Mouse (Mus musculus) heart, adult 2 months (tissue): ENCODE measurements around the gene Tubgcp5. TPM values are rescaled to one million over a fixed set of nuclear protein-coding genes. Genes with fewer than 3 reads are reported as not detected.
A peak's percentile ranks its signal among the peaks of the same experiment; 100 is the strongest.

Source experiments
- DNase-seq, 2 experiments: peaks; one replicate each; pipeline ENCODE4 v3.0.0; 2021
- H3K27ac ChIP-seq: fragments of 200-600 bp; 2 replicates; pipeline ENCODE4 v1.8.1; 2022
- H3K27me3 ChIP-seq: fragments of 200-500 bp; 2 replicates; pipeline ENCODE4 v1.6.1; 2012; ENCODE audit warnings: mild to moderate bottlenecking, low read length, inconsistent platforms, mixed read lengths; ENCODE audit not compliant: control insufficient read depth, insufficient read depth
- H3K36me3 ChIP-seq: fragments of 200-500 bp; 2 replicates; pipeline ENCODE4 v1.6.1; 2012; ENCODE audit warnings: low read length, inconsistent platforms; ENCODE audit not compliant: control insufficient read depth, insufficient read depth
- H3K4me1 ChIP-seq: fragments of 200-500 bp; 2 replicates; pipeline ENCODE4 v1.6.1; 2011; ENCODE audit warnings: low read length; ENCODE audit not compliant: control insufficient read depth, insufficient read depth
- H3K4me3 ChIP-seq: fragments of 200-600 bp; 2 replicates; pipeline ENCODE4 v1.8.1; 2022
- H3K79me2 ChIP-seq: fragments of 200-500 bp; replicated peaks from 2 replicates; pipeline ENCODE4 v1.6.1; 2012; ENCODE audit warnings: mild to moderate bottlenecking, inconsistent platforms, low read length, moderate library complexity, mixed read lengths; ENCODE audit not compliant: control insufficient read depth, insufficient read depth
- H3K9ac ChIP-seq: fragments of 200-500 bp; 2 replicates; pipeline ENCODE4 v1.6.1; 2012; ENCODE audit warnings: low read depth, mild to moderate bottlenecking, control low read depth, inconsistent platforms, low read length, mixed read lengths
- CTCF ChIP-seq: fragments of 200-600 bp; IDR thresholded peaks from 2 replicates; pipeline ENCODE4 v1.8.1; 2022; ENCODE audit warnings: antibody characterized with exemption, mild to moderate bottlenecking, moderate library complexity
- EP300 ChIP-seq: fragments of 200-500 bp; IDR thresholded peaks from 2 replicates; pipeline ENCODE4 v1.6.1; 2011; ENCODE audit warnings: low read depth, low read length, control low read depth; ENCODE audit not compliant: insufficient read depth
- POLR2A ChIP-seq: fragments of 200-500 bp; IDR thresholded peaks from 2 replicates; pipeline ENCODE4 v1.6.1; 2011; ENCODE audit warnings: mild to moderate bottlenecking, low read depth, low read length, control low read depth; ENCODE audit not compliant: insufficient read depth
- WGBS: fragments of 180-500 bp; shearing (Covaris S2); methylation state at CpG from one replicate; pipeline ENCODE4 v1.1.7; 2018; 5-methylcytosine and 5-hydroxymethylcytosine counted together
- intact Hi-C: fragments of 180-260 bp; cut with DNase I; formaldehyde crosslinking; loops from one replicate; pipeline ENCODE4 v1.15.1; 2025
- polyA plus RNA-seq: library from polyadenylated mRNA; depleted of rRNA; stranded (reverse); fragments of >200 nt; gene quantifications from 2 replicates; pipeline ENCODE4 v1.2.3, GENCODE M21; 2012
- total RNA-seq, 2 experiments: library from RNA; stranded (reverse); gene quantifications; 2 replicates each; pipeline ENCODE4 v1.2.3; 2021

Tubgcp5 gene
- total and polyA plus RNA-seq, 3 experiments: 2.6 to 10.3 (median 10.2) TPM

GRCm38 (mm10) chr7:55842504-55843152, 48.7 kb downstream of the Tubgcp5 start:
- no peak for TF ChIP-seq CTCF
- 0 out of 2 replicates have a peak, but pooled peaks have one; percentile 22 for TF ChIP-seq EP300
- peaks cover 4% of the 10 kb centered on the region for H3K36me3 ChIP-seq
- intact Hi-C loops: loop anchor here (2.0 to 5.0 kb wide), 3 partner anchors 35 to 210 kb away; partner anchors contain the start of genes Herc2 and Tubgcp5
- H3K9ac ChIP-seq: peak overlapping the region; percentile 88
- H3K27ac ChIP-seq: peak overlapping the region; percentile 89
- peaks cover 5% of the 10 kb centered on the region for H3K4me1 ChIP-seq
- no peak for DNase-seq
- peaks cover 5% of the 10 kb centered on the region; the same call in 1 of the 2 replicates for H3K79me2 ChIP-seq
- H3K27me3 ChIP-seq: no peaks in the 10 kb centered on the region
- H3K4me3 ChIP-seq: peak overlapping the region; percentile 96
- WGBS: under 1% methylated on average over 40 of the region's 40 CpGs

DNA sequence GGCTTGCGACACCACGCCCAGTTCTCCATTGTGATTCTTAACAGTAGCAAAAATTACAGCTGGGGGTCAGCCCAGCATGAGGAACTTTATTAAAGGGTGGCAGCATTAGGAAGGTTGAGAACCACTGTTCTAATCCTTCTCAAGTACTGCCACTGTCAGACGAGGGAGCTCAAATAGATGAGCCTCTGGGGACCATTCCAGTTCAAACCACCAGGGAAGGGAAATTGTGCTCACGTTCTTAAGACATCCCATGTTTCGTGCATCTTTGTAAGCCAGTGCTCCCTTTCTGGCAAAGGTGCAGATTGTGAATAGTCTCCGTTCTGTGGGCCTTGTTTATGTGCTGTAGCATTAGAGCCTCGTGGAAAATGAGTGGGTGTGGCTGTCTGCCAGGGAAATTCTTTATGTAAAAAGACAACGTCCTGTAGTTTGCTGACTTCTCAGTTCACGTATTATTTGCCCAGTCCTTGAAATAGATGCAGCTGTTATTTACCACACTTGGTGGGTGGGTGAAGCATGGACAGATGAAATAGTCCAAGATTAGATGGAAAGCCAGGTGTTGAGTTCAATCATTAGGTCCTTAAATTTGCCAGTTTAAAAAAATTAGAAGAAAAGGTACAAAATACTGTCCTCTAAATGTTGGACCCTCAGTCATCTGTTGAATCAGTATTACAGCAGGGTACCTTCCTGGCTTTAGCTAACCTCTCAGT, 52.8 kb downstream of the Tubgcp5 start:
- Histone ChIP-seq H3K4me1 (peaks cover 6% of the 10 kb centered on the region), H3K36me3 (peaks cover 7% of the 10 kb centered on the region), H3K27me3 (no peaks in the 10 kb centered on the region), H3K9ac (no peak overlapping the region), H3K79me2 (peaks cover 9% of the 10 kb centered on the region), H3K4me3 (no peak overlapping the region), H3K27ac (no peak overlapping the region)
- WGBS: 46% methylated on average over 9 of the region's 9 CpGs
- TF ChIP-seq EP300: no peak
- no peak for TF ChIP-seq CTCF
- TF ChIP-seq POLR2A: no peak
- intact Hi-C loops: no loop called here
- no peak for DNase-seq

DNA sequence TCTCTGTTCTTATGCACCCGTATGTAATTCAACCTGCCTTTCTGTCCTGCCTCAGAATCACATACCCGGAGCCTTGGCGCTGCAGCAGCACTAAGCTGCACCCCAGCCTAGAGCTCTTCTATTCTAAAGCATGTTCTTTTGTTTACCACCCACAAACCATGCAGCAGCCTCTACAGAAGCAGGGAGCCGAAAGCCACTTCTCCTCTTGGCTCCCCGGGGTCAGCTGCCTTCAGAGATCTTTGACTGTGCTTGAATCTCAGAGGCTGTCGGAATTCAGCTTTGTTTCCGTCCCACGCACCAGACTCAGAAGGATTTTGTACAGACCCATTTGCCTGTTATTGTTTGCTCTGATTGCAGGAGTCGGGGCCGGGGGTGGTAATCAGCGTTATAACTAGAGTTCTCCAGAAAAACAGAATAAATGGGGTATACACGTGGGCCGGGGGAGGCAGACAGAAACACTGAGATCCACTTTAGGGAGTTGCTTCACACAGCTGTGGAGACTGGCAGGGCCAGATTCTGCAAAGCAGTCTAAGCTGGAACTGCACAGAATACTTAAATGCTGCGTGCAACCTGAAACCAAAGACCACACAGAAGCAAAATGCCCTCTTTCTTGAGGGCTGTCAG, 56.1 kb downstream of the Tubgcp5 start:
- intact Hi-C loops: no loop called here
- Histone ChIP-seq H3K4me3 (no peak overlapping the region), H3K27me3 (no peaks in the 10 kb centered on the region), H3K9ac (no peak overlapping the region), H3K79me2 (peaks cover 9% of the 10 kb centered on the region), H3K36me3 (peaks cover 11% of the 10 kb centered on the region), H3K4me1 (peaks cover 11% of the 10 kb centered on the region), H3K27ac (no peak overlapping the region)
- TF ChIP-seq POLR2A: no peak
- TF ChIP-seq CTCF: no peak
- no peak for DNase-seq
- 63% methylated on average over 14 of the region's 14 CpGs for WGBS

GRCm38 (mm10) chr7:55852787-55853186, 58.8 kb downstream of the Tubgcp5 start:
- Histone ChIP-seq H3K79me2 (peaks cover 22% of the 10 kb centered on the region), H3K4me3 (no peak overlapping the region), H3K36me3 (peaks cover 14% of the 10 kb centered on the region; the same call in 1 of the 2 replicates), H3K27ac (peak overlapping the region; percentile 29), H3K27me3 (no peaks in the 10 kb centered on the region), H3K9ac (no peak overlapping the region), H3K4me1 (peaks cover 13% of the 10 kb centered on the region)
- DNase-seq: peak in 1 of 2 experiments; percentile 18
- intact Hi-C loops: no loop called here
- 21% methylated on average over 3 of the region's 3 CpGs for WGBS
- TF ChIP-seq EP300 (no peak), CTCF (no peak), POLR2A (no peak)

GRCm38 (mm10) chr7:55855597-55855996, 61.6 kb downstream of the Tubgcp5 start:
- intact Hi-C loops: no loop called here
- H3K4me3 ChIP-seq: no peak overlapping the region
- H3K27me3 ChIP-seq: no peaks in the 10 kb centered on the region
- no peak overlapping the region for H3K27ac ChIP-seq
- peaks cover 19% of the 10 kb centered on the region for H3K4me1 ChIP-seq
- peak in 1 of 2 experiments; percentile 27 for DNase-seq
- 72% methylated on average over 3 of the region's 3 CpGs for WGBS
- TF ChIP-seq POLR2A (no peak), CTCF (no peak), EP300 (no peak)
- H3K36me3 ChIP-seq: peaks cover 16% of the 10 kb centered on the region
- no peak overlapping the region for H3K9ac ChIP-seq
- peaks cover 21% of the 10 kb centered on the region for H3K79me2 ChIP-seq
